Mouse (Mus musculus): ENCODE results near the gene Sh2d3c. TPM values are rescaled to one million over a fixed set of nuclear protein-coding genes. Genes with fewer than 3 reads are reported as not detected.

Sh2d3c gene
- 29.8 and 39.3 TPM in 2 replicates for total RNA-seq (2021)
- long read RNA-seq, experiment 1, transcript Sh2d3c-202 (11 exons, 3,107 nt) = major isoform, 25 of 44 reads
- long read RNA-seq, experiment 1, partial matches to known transcripts = 9 of 44 reads
- long read RNA-seq, experiment 1, other reads (novel, unspliced or antisense) = 10 of 44 reads
- long read RNA-seq, experiment 2, transcript Sh2d3c-202 (11 exons, 3,107 nt) = major isoform, 21 of 37 reads
- long read RNA-seq, experiment 2, partial matches to known transcripts = 11 of 37 reads
- long read RNA-seq, experiment 2, other reads (novel, unspliced or antisense) = 5 of 37 reads

DNA sequence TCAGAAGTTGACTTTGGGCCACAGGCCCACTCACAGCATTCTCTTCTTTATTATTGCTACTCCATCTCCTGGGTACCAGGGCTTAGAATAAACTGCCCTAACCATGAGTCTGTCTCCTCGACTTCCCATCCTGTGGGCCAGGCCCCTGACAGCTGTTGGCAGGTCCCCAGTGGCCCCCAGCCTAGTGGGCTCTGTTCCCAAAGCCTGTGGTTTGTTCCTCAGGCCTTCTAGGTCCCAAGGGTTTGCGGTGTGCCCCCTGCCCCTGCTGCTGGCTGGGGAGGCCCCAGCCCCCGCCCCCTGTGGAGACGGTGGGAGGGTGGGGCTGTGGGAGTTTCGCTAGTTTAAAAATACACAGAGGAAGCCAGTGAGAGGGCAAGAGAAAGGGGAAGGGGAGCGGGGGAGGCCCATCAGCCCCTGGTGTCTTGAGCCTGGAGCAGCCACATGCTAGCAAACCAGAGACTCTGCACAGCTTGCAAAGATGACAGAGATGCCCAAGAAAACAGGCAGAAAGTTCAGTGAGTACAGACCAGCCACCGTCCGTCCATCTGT lies at the start of gene Sh2d3c:
Gene Sh2d3c, plus strand, starts transcription at position 375 of the 549 bp plus-strand sequence.
- no peak for DNase-seq

DNA sequence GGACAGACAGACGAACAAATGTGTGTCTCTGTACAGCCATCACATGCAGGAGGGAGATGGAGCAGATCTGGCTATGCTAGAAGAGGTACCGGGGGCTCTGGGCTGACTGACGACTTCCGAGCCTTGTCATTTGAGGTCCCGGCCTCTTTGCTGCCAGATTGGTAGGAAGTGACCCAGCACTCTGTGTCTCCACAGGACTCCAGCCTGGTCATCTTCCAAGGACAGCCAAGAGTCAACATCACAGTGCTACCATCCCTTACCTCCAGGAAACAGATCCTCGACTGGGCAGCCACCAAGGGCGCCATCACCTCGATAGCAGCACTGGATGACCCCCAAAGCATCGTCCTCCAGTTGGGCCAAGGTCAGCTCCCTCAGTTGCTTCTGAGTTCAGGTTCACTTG lies 49.7 kb upstream of the Sh2d3c start:
- DNase-seq = no peak

DNA sequence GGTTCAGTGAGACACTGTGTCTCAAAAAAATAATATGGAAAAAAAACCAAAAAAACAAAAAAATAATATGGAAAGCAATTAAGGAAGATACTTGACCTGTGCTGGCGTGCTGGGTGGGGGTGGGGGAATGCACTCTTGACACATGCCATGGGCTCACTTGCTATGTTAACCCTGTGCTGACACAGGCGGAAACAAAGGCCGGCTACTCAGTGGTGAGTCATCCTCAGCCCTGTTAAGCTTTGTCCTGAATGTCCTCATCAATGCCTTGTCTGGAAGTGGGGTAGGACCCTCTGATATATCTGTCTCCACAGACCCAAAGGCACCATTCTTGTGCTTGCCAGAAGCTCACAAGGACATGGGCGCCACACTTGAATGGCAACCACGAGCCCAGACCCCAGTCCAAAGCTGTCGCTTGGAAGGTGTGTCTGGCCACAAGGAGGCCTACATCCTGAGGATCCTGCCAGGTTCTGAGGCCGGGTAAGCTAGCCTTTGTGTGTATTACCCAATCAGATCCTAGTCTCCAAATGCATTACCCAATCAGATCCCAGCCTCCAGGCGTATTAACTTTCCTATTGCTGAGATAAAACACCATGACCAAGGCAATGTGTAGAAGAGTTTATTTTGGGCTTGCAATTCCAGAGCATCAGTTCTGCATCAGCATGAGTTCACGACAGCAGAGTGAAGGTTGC lies 48.8 kb upstream of the Sh2d3c start:
- no peak for DNase-seq

DNA sequence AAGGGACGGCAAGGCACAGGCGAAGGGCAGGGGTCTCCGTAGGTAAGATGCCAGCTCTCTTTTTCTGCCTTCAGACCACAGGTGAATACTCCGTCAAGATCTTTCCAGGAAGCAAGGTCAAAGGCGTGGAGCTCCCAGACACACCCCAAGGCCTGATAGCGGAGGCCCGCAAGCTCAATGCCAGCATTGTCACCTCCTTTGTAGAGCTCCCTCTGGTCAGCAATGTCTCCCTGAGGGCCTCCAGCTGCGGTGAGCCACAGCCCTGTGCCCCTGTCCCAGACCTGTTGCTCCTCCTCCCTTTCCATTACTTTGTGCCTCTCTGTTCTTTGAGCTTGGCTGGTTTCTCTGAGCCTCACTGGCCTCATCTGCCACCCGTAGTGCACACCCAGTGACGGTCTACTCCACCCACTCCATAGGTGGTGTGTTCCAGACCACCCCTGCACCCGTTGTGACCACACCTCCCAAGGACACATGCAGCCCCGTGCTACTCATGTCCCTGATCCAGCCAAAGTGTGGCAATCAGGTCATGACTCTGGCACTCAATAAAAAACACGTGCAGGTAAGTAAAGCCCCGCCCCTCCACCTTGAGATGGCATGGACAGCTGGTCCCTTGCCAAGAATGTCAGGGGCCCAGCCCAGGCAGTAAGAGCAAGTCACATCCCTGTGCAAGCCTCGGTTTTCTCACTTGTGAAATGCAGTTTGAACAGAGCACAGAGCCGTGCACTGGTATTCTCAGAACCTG lies 47.5 kb upstream of the Sh2d3c start:
- no peak for DNase-seq

DNA sequence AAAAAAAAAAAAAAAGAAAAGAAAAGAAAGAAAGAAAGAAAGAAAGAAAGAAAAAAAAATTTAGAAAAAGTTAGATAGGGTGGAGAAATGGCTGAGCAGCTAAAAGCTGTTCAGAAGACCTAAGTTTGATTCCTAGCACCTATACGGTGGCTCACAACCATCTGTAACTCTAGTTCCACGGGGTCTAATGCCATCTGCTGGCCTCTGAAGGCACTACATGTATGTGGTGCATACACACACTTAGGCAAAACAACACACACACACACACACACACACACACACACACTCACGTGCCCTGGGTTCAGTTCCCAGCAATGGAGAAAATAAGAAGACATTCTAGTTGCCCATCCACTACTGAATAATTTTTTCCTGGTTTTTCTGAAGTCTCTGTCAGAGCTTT lies 44.0 kb upstream of the Sh2d3c start:
- no peak for DNase-seq

DNA sequence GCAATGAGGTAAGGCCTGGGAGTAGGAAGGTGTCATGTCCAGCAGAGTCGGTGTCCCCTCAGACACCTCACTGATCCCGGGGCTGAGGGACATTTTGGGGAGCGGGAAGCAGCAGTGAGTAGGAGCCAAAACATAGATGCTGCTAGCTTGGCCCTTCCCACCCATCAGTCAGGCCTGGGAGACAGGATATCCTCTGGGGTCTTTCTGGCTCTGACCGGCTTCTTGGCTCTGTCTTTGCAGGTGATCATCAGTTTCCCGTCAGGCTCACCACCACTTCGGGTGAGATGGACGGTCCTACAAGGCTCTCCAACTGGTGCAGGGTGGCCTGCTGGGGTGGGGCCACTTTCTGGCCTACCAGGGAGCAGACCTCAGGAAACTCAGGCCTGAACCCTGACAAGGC lies 43.2 kb upstream of the Sh2d3c start:
- DNase-seq = no peak

DNA sequence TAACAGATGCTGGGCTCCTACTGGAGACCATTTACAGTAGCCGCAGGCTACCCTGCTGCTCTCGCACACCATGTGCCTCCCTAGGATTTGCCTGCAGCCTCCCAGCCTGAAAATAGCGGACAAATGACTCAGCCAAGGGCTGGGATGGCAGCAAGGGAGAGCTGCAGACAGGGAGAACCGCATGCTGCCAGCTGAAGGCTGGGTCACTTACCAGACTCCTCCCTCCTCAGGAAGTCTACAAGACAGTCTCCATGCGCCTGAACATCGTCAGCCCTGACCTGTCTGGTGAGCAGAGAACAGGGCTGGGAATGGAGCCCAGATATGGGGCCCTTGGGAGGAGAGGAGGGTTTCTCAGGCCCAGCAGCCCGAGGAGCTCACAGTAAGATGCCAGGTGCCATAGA lies 40.8 kb upstream of the Sh2d3c start:
- peak; percentile 82 for DNase-seq

DNA sequence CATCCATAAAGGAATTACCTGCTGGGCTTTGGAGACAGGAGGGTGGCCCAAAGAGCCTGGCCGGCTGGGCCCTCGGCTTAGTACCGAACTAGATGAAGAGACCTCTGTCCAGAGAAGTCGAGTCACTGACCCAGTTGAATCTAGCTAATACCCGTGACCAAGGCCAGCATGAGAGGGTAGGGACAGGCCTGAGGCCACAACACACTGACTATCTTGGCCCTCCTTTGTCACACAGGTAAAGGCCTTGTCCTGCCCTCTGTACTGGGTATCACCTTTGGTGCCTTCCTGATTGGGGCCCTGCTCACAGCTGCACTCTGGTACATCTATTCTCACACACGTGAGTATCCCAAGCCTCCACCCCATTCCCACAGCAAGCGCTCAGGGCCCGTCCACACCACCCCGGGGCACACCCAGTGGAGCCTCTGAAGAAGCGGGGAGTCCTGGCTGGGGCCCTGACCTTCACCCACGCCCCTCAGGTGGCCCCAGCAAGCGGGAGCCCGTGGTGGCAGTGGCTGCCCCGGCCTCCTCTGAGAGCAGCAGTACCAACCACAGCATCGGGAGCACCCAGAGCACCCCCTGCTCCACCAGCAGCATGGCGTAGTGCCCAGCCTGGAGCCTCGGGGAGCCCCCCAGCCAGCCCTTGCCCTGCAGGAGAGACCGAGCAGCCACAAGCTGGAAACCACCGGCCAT lies 39.7 kb upstream of the Sh2d3c start:
- DNase-seq = no peak

DNA sequence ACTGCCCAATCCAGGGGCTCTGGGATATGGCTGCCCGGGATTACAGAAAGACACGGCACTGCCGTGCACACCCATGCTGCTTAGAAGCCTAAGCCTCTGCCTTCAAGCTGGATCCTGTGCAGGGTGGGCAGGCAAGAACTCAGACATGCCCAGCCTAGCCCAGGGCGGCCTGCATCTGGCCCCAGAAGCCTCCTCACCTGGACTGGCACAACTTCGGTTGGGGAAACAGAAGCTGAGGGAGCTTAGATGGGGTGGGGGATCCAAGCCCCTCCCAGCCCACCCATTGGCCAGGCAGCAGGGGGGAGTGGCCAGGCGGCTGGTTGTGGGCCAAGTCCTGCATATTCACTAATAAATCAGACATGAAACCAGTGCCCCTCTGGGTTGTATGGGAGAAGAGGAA lies 39.1 kb upstream of the Sh2d3c start:
- DNase-seq = no peak

DNA sequence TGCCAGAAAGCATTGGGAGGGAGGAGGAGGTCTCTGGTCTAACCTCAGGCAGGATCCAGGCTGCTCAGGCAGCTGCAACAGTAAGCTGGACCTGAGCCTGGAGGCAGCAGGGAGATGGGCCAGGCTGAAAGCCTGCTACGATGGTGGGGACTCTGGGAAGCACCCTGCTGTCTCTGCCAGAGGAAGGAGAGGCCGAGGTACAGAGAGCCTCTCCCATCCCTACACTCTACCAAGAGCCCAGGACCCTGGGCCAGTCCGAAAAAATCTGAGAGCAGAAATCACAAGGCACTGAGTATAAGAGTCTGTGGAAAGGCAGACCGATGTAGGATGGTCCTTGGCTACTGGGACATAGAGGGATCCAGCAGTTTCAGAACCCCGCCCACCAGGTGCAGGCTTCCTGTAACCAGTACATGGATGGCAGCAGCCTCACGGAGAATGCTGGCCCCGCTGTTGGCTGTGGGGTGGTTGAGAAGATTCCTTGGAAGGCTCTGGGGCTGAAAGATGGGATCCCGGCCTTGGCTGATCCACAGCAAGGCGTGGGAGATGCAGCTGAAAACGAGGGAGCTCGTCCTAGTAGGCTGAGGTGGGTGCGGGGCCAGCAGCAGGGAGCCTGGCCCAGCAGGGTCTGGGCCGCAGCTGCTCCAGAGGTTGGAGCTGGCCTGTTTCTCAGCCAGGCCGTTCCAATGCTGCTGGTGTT lies 38.0 kb upstream of the Sh2d3c start:
- DNase-seq = no peak

DNA sequence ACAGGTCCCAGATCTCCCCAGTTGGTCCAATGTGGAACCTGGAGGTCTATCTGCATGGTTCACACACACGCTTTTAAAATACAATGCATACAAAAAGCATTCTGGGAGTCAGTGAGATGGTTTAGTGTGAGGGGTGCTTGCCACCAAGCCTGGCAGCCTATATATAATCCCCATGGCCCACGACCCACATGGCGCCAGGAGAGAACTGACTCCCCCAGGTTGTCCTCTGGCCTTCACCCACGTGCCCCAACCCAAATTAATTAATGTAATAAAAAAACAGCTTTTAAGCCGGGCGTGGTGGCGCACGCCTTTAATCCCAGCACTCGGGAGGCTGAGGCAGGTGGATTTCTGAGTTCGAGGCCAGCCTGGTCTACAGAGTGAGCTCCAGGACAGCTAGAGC lies 37.2 kb upstream of the Sh2d3c start:
- no peak for DNase-seq

DNA sequence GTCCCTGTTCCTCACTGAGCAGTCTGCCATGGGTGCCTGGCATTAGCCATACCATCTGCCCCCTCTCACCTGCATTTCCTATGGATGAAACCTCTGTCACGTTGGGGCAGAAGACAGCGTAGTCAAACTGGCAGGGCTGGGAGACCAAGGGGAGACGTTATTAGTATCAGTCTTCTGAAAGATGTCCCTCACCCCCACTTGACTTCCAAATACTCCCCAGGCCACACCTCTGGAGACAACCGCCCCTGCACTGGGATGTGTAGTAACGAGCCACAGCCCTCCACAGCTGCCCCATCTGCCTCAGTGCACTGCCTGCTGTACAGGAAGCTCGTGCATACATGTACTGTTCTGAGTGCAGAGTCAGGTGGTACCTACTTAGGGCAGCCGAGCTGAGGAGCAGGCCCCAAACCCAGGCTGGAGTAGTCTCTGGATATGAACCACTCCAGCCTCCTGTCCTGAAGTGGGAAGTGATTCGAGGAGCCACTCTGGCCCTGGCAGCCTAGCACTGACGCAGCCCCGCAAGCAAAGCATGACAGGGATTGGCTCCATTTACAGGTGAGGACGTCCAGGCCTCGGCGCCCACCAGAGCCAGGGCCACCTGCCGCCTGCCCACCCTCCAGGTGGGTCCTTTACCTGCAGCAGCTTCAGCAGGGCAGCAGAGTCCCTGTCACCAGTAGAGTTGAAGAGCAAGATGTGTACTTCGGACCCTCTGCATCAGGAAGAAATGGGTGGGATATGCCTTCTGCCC lies 36.0 kb upstream of the Sh2d3c start:
- no peak for DNase-seq

DNA sequence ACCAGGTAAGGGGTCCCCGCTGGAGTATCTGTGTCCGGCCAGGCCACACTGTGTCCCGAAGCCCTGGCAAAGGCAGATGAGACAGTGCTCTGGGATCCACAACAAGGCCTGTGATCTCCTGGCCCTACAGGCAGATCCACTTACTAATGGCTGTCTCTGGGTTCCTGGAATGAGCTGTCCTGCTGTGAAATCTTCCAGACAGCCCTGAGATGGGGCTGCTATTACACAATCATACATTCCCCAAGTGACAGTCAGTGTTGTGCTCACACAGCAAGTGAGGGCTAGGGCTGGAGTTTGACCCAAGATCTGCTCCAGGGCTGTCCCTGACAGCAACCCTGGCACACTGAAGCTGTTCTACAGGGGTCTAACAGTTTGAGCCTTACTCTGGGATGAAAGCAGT lies 35.0 kb upstream of the Sh2d3c start:
- peak; percentile 52 for DNase-seq

DNA sequence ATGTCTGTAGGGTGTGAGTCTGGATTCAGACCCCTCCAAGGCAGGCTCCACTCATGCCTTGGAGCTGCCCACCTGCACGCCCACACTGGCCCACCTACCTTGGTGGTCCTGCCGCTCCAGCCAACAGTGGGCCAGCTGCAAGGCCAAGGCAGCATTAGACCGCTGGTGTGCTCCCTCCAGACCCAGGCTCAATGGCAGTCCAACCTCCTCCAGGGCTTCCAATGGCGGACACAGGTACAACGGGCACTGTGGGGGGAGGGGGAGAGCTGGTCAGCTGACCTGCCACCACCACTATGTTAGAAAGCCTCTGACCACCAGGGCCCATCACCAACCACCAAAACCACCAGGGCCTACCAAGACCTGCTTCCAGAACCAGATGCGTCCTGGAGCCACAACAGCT lies 34.2 kb upstream of the Sh2d3c start:
- no peak for DNase-seq

DNA sequence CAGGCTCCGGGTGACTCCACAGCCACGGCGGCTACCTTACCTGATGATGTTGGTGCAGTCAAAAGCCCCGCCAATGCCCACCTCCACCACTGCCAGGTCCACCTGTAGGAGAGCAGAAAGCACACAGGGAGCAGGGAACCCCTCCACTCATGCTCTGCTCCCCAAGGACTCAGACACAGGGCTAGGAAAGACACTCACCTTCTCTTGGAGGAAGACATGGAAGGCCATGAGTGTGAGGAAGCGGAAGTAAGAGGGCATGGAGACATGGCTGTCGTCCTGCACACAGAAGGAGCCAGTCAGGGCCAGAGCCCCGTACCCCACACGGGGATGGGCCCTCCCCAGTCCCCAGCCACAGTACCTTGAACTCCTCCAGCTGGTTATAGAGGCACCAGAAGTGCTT lies 33.3 kb upstream of the Sh2d3c start:
- no peak for DNase-seq

DNA sequence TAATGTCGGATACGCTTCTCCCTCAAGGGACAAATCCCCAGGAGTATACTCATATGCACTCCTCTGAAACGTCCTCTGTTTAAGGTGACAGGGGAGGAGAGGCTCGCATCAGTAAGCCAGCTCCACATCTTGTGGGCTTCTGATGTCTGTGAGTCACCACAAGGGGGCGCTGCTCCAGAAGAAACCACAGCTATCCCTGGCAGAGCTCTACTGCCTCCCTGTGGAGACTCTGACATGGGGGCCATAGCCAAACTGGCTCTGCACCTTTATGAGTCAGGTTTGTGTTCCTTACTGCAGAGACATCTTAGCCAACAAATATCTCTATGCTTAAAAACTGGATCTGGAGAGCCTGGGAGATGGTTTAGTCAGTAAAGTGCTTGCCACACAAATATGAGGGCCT lies 31.4 kb upstream of the Sh2d3c start:
- peak; percentile 96 for DNase-seq

DNA sequence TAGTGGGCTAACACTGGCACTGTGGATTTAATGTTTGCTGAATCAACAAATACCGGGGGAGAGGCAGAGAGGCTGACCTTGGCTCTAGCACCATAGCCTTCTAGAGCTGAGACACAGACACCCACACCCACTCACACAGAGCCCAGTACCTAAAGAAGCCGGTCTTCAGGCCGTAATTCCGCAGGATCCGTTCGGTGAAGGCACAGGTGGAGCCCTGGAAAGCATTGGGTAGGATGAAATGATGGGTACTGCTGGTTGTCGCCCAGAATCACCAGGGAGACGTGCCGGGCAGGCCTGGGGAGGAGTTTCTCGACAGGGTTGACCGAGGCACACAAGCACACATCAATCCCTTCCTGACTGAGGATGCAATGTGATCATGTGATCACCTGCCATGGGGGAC lies 29.8 kb upstream of the Sh2d3c start:
- no peak for DNase-seq

DNA sequence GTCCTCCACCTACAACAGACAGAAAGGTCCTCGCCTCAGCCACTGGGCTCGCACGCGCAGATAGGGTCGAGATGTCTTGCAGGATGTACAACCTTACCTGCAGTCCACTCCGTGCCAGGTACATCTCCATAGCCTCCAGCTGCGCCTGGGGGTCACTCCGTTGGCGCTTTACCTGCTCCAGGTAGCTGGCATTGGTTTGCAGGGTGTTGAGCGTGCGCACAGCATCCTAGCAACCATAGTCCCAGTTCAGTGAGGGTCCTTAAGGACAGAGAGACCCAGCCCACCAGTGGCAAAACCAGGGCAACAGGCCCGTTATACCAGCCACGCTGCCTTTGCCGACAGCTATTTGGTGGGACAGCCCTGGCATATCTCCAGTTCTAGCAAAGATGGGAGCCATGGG lies 28.4 kb upstream of the Sh2d3c start:
- no peak for DNase-seq

DNA sequence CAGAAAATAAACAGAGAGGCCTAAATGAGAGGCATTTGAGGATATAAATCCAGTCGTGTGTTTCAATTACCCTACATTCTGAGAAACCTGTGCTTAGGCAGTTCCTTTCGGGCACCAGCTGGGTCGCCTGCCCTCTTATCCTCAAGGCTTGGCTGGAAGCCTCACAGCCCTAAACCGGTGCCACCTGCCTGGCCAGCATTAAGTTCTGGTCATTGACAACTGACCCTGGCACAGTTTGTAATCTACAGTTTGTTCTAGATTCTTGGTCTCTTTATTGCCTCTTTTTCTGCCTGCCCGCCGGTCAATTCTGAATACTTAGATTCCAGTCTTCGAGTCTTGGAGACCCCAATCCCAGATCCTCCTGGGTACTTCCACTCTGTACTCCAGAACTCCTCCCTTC lies 27.6 kb upstream of the Sh2d3c start:
- DNase-seq = no peak

DNA sequence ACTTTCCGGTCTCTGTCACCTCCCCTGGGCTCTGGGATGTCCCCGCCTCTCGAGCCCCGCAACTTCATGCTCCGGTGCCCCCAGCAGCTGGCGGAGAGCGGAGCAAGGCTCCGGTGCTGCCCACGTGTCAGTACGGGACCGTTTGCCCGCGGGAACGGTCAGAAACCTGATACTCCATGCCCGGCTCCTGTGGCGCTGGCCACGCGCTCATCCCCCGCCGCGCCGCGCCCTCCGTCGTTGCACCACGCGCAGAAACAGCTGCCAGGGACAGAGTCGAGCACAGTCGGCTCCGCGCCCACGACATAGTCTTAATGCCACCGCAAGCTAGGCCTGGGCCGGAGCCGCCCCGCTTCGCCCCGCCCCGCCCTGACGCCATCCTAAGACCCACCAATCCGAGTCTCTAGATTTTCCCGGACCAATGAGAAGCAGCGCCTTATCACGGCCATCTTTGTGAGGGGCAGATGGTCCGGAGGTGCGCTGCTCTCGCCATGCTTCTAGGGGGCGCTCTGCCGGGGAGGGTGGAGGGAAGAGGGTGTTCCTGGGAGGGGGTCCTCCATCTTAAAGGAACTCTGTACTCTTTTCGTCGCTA lies 26.9 kb upstream of the Sh2d3c start:
- peak; percentile 98 for DNase-seq

DNA sequence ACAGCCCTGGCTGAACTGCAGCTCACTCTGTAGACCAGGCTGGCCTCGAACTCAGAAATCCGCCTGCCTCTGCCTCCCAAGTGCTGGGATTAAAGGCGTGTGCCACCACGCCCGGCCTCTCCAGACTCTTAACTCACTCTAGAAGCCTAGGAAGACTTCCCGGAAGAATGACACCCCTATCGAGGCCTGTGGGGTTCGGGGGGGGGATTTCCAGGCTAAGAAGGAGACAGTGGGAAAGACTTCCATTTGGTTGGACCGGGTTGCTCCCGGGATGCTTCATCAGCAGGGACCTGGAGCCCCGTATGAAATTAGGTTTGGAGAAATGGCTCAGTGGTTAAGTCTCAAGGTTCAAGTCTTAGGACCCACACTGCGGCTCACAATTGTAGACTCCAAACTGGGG lies 26.2 kb upstream of the Sh2d3c start:
- DNase-seq = no peak

All from adrenal gland, postnatal 14 days (tissue).